Mouse (Mus musculus): Measurements from ENCODE around the gene Rundc3a.

DNA sequence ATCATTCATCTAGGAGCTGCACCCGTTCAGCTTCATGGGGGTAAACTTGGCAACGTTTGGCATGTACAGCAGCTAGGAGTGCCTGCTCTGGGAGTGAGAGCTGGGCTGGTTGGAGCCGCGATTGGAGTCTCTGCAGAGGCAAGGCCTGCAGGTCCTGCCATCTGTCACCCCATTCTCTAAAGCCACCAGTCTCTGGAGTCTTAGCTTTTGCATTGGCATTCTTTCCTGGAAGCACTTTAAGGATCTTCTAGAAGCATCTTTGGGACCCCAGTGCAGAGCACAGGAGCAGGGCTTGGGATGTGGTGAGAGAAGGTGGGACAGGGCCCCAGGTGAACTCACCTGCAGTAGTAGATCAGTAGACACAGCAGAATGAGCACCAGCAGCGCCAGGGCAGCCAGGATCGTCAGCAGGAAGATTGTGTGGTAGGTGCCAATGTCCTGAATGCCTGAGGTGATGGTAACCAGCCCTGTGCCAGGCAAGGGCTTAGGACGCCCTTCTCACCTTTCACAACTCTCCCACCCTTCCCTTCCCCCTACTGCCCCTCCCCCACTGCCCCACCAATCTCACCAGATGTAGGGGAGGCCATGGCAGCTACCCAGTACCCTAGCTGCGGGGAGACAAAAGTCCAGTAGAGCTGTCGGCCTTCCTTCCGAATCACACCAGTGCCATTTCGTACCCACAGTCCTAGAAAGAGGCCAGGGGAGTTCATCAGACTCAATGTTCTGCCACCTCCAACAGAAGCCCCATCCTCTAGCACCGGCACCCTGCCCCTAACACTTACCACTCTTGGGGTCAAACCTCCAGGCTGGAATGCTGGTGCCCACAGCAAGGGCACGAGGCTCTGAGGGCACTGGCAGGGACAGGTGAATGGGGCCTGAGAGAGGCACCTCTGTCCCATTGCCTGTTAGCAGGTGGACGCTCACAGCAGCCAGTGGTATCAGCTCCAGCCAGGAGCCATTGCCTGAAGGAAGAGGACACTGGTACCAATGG lies 46.2 kb downstream of the Rundc3a start:
- TF ChIP-seq CTCF (IDR thresholded peaks at IDR 0.05) (no peak), EP300 (IDR thresholded peaks at IDR 0.05; ENCODE audit: insufficient read depth, low read depth, low read length) (no peak)
